Mouse (Mus musculus): ENCODE measurements around the gene Irf6.

DNA sequence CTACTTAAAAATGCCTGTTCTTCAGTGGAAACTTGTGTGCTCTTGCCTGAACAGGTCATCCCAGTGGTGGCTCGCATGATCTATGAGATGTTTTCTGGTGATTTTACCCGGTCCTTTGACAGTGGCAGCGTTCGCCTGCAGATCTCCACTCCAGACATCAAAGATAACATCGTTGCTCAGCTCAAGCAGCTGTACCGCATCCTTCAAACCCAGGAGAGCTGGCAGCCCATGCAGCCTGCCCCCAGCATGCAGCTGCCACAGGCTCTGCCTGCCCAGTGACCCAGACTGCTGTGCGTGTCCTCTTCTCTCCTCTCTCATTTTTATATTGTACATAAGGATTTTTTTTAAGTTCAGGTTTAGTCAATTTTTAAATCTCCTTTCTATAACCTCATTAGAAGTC is 16.3 kb downstream of the Irf6 start:
- TF ChIP-seq CTCF (IDR thresholded peaks at IDR 0.05; ENCODE audit: low read depth) (no peak), EP300 (IDR thresholded peaks at IDR 0.05; ENCODE audit: low read depth) (no peak)

All from liver, embryonic 14.5 days (tissue).